Mouse (Mus musculus) 416B (cell line): Measurements from ENCODE around the gene Prrt3.
A peak's percentile ranks its signal among the peaks of the same experiment; 100 is the strongest.

Experiments
- DNase-seq: peaks from one replicate; pipeline ENCODE4 v3.0.0; 2011; ENCODE audit warnings: low read depth

The Prrt3 gene

GRCm38 (mm10) chr6:113489410-113489809, 12.3 kb downstream of the Prrt3 start:
- no peak for DNase-seq

DNA sequence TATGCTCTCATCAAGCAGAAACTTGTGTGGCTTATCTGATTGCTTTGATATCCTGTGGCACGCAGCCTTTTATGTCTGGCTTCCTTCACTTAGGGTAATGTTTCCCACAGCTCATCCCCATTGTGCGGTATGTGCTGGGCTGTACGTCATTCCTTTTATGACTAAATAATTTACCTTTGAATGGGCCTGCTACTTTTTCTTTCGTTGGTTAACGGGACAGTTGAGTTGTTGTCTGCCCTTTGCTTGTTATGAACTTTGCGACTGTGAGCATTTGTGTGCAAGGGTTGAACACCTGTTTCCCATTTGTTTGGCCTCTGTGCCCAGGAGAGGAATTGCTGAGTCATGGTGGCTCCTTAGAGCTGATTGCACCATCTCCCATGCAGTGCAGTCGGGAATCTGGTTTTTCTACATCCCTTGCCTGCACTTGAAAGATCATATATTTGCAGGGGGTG, 14.6 kb downstream of the Prrt3 start:
- DNase-seq, result peak; percentile 92

- no peak for DNase-seq
Measured at GRCm38 (mm10) chr6:113483729-113484128, 18.0 kb downstream of the Prrt3 start.

DNA sequence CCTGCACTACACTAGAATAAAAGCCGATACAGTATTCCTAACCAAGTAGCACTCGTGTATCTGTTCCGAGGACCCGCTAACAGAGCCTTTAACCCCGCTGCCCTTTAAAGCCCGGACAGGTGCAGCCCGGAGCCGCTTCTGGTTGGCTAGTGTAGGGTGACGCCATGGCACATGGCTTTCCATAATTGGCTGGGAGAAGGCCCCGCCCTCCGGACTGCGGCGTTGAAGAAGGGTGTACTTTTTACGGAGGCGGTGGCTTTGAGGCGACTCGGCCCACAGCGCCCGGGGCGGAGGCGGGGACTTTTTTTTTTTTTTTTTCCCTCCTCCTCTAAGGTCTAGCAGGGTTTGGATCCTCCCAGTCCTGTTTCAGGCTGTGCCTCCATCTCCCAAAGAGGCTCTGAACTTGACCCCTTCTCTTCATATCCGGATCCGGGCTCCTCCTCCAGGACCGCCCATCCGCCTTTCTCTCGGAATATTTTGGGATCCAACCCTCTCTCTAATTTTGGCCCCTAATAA, 18.6 kb downstream of the Prrt3 start, which contains the start of gene Creld1:
Creld1 (plus strand) TSS at position 198 of the 516 bp plus-strand sequence.
- DNase-seq, result peak; percentile 99

GRCm38 (mm10) chr6:113482477-113483099, 19.1 kb downstream of the Prrt3 start:
- DNase-seq, result no peak

- no peak for DNase-seq
Measured at GRCm38 (mm10) chr6:113480555-113481373, 21.0 kb downstream of the Prrt3 start.

- DNase-seq, result no peak
Measured at GRCm38 (mm10) chr6:113478906-113479305, 22.8 kb downstream of the Prrt3 start.

- no peak for DNase-seq
Measured at GRCm38 (mm10) chr6:113477353-113477752, 24.4 kb downstream of the Prrt3 start.

DNA sequence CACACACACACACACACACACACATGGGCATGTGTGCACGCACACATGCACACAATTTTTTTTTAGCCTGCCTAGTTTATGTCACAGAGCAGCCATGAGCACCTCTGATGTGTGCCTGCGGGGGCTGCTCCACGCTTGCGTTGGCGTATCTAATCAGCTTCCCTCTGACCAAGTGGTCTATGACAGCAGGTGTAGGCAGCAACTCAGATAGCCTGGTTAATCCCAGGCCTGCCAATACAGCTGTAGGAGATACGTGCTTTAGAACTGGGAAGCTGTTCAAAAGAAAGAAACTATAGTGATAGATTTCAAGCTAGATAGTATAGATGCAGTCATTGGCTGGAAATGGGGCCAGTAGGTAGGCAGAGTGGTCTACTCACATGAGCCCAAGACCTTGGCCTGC, 28.0 kb downstream of the Prrt3 start:
- DNase-seq, result no peak

DNA sequence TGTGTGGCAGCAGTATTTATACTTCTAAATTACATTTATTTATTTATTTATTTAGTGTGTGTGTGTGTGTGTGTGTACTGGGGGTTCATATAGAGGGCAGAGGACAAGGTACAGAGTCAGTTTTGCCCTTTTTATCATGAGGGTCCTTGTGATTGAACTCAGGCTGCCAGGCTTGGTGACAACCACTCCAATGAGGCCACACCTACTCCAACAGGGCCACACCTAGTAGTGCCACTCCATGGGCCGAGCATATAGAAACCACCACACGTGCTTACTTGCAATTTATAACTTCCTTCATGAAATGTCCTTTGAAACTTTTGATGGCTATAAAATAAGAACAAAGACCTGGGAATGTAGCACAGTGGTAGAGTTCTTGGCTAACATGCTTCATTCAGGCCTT, 28.5 kb downstream of the Prrt3 start:
- no peak for DNase-seq

- DNase-seq, result no peak
Measured at GRCm38 (mm10) chr6:113472061-113472460, 29.7 kb downstream of the Prrt3 start.

- no peak for DNase-seq
Measured at GRCm38 (mm10) chr6:113471297-113471936, 30.3 kb downstream of the Prrt3 start, which contains the start of gene Il17rc. Gene Il17rc, plus strand, starts transcription at chr6:113471427.

- DNase-seq, result no peak
Measured at GRCm38 (mm10) chr6:113469432-113469831, 32.3 kb downstream of the Prrt3 start.

GRCm38 (mm10) chr6:113469021-113469420, 32.7 kb downstream of the Prrt3 start:
- peak; percentile 66 for DNase-seq

DNA sequence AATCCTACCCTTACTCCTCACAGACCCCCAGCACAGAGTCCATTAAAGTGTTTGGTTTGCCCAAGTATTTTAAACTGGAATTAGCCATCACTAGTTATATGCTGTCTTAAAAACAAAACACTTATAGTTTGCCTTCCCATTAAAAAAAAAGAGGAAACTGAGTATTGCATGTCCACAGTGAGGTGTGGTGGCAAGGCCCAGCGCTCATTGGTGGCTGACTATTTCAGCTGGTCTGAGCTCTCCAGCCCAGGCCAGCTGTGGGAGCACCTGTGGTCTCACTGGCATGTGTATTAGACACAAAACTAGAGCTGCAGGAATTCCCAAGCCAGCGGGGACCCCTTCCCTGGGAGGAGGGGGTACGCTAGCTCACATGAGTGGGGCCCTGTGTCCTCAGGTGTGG, 33.2 kb downstream of the Prrt3 start:
- DNase-seq, result peak; percentile 28

- DNase-seq, result peak; percentile 26
Measured at GRCm38 (mm10) chr6:113465602-113466001, 36.1 kb downstream of the Prrt3 start.

DNA sequence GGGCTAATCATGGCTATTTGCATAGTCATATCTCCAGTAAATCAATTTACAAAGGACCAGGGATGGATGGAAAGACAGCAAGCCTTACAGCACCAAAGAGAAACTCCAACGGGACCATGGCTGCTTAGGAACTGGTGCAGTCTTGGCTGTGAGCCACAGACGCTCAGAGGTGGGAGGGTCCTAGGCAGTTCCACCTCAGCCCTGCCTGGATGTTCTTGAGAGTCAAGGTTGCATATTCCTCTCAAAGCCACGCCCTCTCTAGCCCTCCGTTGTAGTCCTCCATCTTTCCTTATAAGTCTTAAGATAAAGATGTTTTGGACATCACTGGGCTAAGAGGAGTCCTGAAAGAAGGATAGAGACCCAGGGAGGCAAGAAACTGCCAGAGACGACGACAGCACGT, 37.7 kb downstream of the Prrt3 start:
- no peak for DNase-seq

GRCm38 (mm10) chr6:113458635-113459034, 43.1 kb downstream of the Prrt3 start:
- DNase-seq, result no peak

GRCm38 (mm10) chr6:113457952-113458534, 43.7 kb downstream of the Prrt3 start, which contains the start of gene Il17re:
Gene Il17re, plus strand, starts transcription at chr6:113458484.
- peak; percentile 62 for DNase-seq

- DNase-seq, result no peak
Measured at GRCm38 (mm10) chr6:113455007-113455406, 46.7 kb downstream of the Prrt3 start.

- DNase-seq, result no peak
Measured at GRCm38 (mm10) chr6:113451839-113452238, 49.9 kb downstream of the Prrt3 start.

- no peak for DNase-seq
Measured at GRCm38 (mm10) chr6:113447639-113448038, 54.1 kb downstream of the Prrt3 start.
